Mouse (Mus musculus) midbrain, embryonic 16.5 days (tissue): ENCODE measurements at regions not wholly inside any gene's neighbourhood (a gene's known extent, or its start where the extent isn't known, plus 50 kb on each side); places are given as distances from the start of the nearest gene placed in this dataset.
"Not testable (repeated sequence)": the region's sequence is repeated elsewhere in the genome, so short reads cannot be mapped to it uniquely, and the experiment has no call there.

Experiments
- ATAC-seq: fragments of 200-750 bp; cut with Nextera tagmentation; 2 replicates; pipeline ENCODE4 v1.8.0; 2017; ENCODE audit warnings: moderate TSS enrichment
- H3K27ac ChIP-seq: fragments of 300-500 bp; sonication (generic); 2 replicates; pipeline ENCODE4 v1.5.1; 2014; ENCODE audit warnings: mild to moderate bottlenecking, low read length, mixed read lengths
- H3K27me3 ChIP-seq: fragments of 300-500 bp; sonication (generic); 2 replicates; pipeline ENCODE4 v1.6.1; 2014; ENCODE audit warnings: low read depth, low read length, mixed read lengths; ENCODE audit not compliant: control insufficient read depth, insufficient read depth
- H3K36me3 ChIP-seq: fragments of 300-500 bp; sonication (generic); 2 replicates; pipeline ENCODE4 v1.6.1; 2014; ENCODE audit warnings: mild to moderate bottlenecking, low read length, moderate library complexity, mixed read lengths; ENCODE audit not compliant: control insufficient read depth, insufficient read depth
- H3K4me1 ChIP-seq: fragments of 300-500 bp; sonication (generic); 2 replicates; pipeline ENCODE4 v1.6.1; 2014; ENCODE audit warnings: mild to moderate bottlenecking, low read length, mixed read lengths; ENCODE audit not compliant: control insufficient read depth, insufficient read depth
- H3K4me2 ChIP-seq: fragments of 300-500 bp; sonication (generic); 2 replicates; pipeline ENCODE4 v1.6.1; 2014; ENCODE audit warnings: mild to moderate bottlenecking, low read length, mixed read lengths
- H3K4me3 ChIP-seq: fragments of 300-500 bp; sonication (generic); 2 replicates; pipeline ENCODE4 v1.5.1; 2014; ENCODE audit warnings: low read depth, mild to moderate bottlenecking, low read length, moderate library complexity, mixed read lengths
- H3K9ac ChIP-seq: fragments of 300-500 bp; sonication (generic); 2 replicates; pipeline ENCODE4 v1.6.1; 2014; ENCODE audit warnings: low read depth, low read length, mixed read lengths
- H3K9me3 ChIP-seq: fragments of 300-500 bp; sonication (generic); replicated peaks from 2 replicates; pipeline ENCODE4 v1.6.1; 2014; ENCODE audit warnings: mild to moderate bottlenecking, low read length, mixed read lengths; ENCODE audit not compliant: control insufficient read depth, poor library complexity, severe bottlenecking
- WGBS: fragments of 180-500 bp; shearing (Covaris S2); extraction: QIAGEN DNeasy Blood & Tissue Kit; methylation state at CpG from one replicate; pipeline ENCODE4 v1.1.7; 2014; 5-methylcytosine and 5-hydroxymethylcytosine counted together

DNA sequence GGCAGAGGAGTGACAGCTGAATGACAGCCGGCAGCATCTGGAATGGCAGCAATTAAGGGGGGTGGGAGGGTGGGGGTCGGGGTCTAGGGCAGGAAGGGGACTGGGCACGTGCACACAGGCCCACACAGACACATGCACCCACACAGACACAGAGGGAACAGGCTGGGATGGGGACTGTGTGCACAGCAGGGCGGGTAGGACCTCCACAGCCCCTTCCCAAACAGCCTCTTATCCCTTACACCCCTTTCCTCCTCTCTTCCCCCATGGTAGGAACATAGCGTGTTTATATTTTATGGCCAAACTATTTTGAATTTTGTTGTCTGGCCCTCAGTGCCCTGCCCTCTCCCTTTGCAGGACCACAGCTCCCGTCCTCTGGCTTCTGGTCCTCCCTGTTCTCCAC is 50.0 kb upstream of the Dip2c start:
- not testable (repeated sequence) for H3K4me3 ChIP-seq, H3K27ac ChIP-seq, H3K4me2 ChIP-seq, H3K9ac ChIP-seq, H3K4me1 ChIP-seq, H3K9me3 ChIP-seq, H3K27me3 ChIP-seq, H3K36me3 ChIP-seq
- ATAC-seq: 0 out of 2 replicates have a peak, but pooled peaks have one; percentile 39
- 79% methylated on average over 5 of the region's 6 CpGs for WGBS
